Mouse (Mus musculus) layer of hippocampus, postnatal 10 days (tissue): ENCODE data around the gene Coq10b. TPM values are rescaled to one million over a fixed set of nuclear protein-coding genes. Genes with fewer than 3 reads are reported as not detected.
"Not testable (repeated sequence)": the region's sequence is repeated elsewhere in the genome, so short reads cannot be mapped to it uniquely, and the experiment has no call there.

Experiments used
- DNase-seq, 2 experiments: peaks; one replicate each; pipeline ENCODE4 v3.0.0; 2021; ENCODE audit warnings: low spot score in 2 of 2
- long read RNA-seq: library from polyadenylated mRNA; stranded (forward); transcript quantifications from one replicate; pipeline ENCODE4 v2.0.0, GENCODE M21; 2023
- total RNA-seq, 2 experiments: library from RNA; stranded (reverse); gene quantifications; 2 replicates each; pipeline ENCODE4 v1.2.3; 2021

Gene Coq10b
- 10 to 100 TPM; 19.8 to 22.8 TPM for total RNA-seq
- long read RNA-seq, transcript Coq10b-201 (5 exons, 1,733 nt): major isoform, 24 of 29 reads
- long read RNA-seq, partial matches to known transcripts: 2 of 29 reads
- long read RNA-seq, other reads (novel, unspliced or antisense): 1 of 29 reads

DNA sequence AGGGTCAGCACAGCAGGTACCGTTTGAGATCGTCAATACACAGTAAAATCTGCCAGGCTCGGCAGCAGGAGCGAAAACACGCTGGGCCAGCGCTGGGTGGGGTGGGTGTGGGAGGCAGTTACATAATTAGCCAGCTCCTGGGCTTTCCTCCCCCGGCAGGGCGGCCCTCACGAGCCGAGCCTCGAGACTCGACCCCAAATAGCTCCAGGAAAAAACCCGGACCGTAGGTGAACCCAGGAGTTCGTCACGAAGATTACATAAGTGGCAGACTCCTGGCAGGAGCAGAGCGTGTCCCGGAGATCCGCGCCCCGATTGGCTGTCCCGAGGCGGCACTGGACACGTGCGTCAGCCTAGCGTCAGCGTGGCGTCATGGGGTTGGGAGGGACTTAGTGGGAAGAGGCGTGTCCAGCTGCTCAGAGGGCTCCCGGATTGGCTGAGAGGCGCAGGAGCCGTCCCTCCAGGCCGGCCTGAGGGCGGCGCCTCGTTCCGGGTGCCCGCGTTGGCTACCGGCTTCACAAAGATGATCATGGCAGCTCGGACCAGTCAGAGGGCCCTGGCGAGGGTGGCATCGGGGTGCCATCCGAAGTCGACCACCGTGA lies at the start of gene Coq10b:
Gene Coq10b (plus strand): TSS at position 416 of the 599 bp plus-strand sequence.
- peak; percentile 97 to 99 for DNase-seq

DNA sequence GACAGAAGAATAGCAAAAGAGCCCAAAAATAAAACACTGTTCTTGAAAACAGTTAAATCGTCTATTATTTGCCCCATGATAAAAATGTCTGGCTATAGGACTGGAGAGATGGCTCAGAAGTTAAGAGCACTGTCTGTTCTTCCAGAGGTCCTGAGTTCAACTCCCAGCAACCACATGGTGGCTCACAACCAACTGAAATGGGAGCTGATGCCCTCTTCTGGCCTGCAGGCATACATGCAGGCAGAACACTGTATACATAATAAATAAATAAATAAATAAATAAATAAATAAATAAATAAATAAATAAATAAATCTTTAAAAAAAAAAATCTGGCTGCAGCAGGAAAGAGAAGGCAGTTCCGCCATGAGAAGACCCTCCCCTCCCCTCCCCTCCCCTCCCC lies 44.3 kb upstream of the Coq10b start:
- DNase-seq: not testable (repeated sequence)

DNA sequence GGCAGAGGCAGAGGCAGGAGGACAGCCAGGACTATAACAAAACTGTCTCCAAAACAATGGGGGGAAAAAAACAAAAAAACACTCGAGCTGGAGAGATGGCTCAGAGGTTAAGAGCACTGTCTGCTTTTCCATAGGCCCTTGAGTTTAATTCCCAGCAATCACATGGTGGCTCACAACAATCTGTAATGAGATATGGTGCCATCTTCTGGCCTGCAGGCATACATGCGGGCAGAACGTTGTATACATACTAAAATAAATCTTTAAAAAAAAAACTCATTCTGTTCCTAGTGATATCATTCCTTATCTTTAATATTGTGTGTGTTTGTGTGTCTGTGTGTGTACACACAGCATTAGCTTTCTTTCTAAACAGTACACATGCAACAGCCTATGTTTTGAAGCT lies 40.1 kb upstream of the Coq10b start:
- DNase-seq: no peak

DNA sequence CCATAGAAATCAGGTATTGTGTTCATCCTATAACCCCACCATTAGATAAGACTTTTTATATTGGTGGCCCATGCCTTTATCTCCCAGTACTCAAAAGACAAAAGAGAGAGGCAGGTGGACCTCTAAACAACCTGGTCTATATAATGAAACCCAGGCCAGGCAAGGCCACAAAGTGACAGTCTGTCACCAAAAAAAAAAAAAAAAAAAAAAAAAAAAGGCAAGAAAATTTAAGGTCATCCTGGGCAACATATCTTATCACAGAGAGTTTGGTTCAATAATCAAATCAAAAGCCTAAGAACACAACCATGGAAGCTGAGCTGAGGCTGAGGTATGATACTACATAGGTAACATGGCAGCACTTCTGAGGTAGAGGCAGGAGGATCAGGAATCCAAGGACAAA lies 30.7 kb upstream of the Coq10b start:
- no peak for DNase-seq

DNA sequence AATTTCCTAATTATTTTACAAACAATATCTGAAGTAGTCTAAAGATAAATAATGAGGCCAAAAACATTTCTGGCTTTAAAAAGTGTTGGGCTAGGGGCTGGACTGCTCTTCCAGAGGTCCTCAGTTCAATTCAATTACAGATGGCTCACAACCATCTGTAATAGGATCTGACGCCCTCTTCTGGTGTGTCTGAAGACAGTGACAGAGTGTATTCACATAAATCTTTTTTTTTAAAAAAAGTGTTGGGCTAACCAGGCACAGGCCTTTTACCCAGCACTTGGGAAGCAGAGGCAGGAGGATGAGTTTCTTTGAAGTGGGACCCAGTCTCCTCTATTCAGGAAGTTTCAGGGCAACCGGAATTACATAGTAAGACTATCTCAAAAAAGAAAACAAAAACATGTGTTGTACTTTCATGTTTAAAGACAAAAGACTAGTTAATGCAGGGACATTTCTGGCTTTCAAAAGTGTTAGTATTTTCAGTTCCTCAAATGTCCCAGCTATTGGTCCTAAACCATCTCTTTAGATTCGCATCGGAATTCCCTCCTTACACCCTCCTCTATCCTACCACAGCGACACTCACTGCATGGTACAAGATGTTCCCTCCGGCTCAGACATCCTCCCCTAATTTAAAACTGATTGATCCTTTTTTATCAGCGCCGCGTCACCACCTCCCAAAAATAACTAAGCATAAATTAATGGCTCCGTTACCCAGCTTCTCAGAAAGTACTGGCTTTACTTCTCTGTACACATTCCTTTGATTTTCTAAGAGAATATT lies 26.7 kb upstream of the Coq10b start:
- DNase-seq: peak in 1 of 2 experiments; percentile 6

DNA sequence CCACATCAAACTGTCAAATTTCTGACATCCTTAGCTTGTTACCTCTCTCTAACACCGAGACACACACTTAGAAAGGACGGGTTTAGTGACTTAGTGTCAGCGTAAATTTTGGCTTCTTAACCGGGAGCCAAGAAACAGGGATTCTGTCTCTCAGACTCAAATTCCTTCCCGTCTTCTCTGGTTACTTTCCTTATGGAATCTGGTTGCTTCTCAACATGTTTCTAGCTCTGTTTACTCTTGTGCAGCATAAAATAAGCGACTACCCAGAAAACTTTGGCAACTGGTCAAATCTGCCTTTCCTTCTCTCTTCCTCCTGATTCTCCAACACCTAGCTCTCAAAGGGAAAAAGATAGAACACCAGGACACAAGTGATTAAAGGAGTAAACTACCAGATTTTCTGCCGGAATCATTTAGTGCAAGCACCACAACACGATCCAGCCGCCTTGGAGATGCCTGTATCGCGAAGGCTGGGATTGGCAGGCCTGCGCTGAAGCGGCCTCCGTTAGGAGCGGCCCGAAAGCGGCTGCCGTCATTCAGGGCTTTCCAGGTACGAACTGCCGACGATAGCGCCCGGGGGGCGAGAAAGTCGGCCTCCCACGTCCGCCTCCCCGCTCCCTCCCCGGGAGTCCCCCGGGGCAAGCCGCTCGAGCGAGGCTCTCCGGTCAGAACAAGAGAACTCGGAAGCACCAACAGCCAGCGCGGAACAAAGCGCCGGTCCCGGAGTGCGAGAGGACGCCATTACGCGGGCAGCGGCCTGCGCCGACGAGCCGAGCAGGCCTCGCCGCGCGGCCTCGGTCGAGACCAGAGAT lies 25.9 kb upstream of the Coq10b start:
- DNase-seq: peak in 1 of 2 experiments; percentile 3

DNA sequence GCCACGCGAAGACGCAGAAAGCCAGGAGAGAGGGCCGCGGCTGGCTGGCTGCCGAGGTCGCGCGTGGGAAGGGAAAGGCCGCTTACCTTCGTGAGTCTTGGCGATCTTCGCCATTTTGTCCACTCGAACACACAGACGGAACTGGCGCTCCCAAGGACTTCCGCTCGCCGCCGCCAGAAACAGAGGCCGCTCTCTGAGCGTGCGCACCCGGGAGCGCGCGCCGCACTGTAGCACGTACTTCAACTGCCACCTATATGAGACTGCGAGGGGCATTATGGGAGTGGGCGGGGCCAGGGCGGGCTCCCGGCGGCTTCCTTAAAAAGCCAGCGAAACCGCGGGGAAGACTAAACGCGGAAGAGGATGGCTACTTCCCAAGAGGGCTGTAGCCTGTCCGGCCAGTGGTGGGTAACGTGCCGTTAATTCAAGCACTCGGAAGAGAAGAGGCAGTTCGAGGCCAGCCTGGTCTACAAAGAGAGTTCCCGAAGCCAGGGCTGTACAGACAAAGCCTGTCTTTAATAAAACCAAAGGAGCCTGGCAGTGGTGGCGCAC lies 25.2 kb upstream of the Coq10b start, which contains the start of gene Sf3b1:
Gene Sf3b1 (minus strand): TSS at position 229 of the 549 bp plus-strand sequence.
- DNase-seq: peak; percentile 90 to 93

DNA sequence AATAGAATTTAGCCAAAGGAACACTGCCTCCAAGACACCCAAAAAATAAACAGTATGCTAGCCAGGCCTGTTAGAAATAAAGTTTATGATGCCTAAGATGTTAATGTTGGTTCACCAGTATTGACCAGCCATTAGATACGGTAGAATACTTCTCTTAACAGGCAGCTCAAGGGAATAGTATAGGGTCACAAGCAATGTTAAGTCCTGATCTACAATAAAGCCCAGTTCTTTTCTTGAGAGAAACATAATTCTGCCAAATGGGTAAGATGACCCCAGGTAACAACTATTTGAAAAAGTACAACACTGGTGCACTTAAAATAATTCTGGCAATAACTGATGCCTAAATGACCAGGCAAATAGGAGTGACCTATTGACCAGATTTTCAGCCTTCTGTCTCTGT lies 24.6 kb upstream of the Coq10b start:
- no peak for DNase-seq

DNA sequence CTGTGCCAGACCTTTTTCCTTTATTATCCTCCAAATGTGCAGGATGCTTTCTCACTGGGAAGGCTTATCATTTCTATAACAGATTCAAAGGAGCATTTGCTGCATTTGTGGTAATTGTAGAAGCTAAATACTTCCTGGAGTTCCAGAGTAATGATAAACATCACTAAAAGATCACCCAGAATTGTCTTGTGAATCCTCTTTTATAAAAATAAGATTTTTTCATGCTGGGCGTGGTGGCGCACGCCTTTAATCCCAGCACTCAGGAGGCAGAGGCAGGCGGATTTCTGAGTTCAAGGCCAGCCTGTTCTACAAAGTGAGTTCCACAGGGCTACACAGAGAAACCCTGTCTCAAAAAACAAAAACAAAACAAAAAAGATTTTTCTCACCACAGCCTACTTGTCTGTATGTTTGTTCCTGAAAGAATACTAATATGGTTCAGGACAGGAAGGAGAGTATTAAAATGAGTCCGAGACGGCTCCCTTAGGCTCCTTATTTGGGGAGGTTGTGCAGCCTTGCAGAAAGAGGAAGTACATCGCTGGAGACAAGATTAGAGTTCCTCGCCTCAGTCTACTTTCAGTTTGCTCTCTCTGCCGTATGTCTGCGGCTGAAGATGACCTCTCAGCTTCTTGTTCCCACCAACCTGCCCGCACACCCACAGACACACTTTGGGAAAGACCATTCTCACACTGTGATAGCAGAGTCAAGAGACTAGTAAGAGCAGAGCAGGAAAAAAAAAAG lies 23.9 kb upstream of the Coq10b start:
- DNase-seq: peak; percentile 3 to 13

DNA sequence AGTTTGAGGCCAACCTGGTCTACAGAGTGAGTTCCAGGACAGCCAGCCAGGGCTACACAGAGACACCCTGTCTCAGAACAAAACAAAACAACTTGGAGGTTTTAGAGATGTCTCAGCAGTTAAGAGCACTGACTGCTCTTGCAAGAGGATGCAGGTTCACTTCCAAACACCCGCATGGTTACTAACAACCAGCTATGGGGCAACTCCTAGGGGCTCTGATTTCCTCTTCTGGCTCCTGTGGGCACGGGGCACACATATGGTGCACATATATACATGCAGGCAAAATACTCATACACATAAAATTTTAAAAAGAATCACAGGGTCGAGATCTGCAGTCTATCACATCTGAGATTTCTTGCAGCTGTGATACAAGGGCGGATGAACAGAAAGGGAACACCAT lies 23.1 kb upstream of the Coq10b start:
- no peak for DNase-seq

DNA sequence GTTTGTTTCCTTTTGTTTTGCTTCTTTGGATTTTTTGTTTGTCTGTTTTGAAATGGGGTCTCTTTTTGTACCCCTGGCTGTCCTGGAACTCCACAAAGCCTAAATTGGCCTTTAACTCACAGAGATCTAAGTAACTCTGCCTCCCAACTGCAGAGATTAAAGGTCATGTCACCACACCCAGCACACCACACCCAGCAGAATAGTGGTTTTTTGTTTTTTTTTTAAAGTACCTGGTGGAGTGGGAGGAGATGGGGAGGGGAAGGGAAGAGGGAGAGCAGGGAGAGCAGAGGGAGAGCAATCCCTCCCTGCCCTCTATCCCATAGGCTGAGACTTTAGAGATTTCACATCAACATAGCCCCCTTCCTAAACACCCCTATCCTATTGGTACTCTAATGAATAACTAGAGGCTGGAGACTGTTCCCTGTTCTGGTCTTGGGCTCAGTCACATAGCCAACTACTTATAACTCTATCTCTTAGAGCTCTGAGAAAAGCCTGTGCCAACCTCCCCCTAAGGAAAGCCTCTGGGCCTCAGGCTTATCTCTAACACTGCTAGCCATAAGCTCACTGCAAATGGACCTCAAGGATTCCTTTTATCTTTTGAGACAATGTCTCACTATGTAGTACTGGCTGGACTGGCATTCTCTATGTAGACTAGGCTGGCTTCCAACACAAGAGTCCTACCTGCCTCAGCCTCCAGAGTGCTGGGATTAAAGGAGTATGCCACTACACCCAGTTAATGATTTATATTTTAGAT lies 21.4 kb upstream of the Coq10b start:
- DNase-seq: no peak

DNA sequence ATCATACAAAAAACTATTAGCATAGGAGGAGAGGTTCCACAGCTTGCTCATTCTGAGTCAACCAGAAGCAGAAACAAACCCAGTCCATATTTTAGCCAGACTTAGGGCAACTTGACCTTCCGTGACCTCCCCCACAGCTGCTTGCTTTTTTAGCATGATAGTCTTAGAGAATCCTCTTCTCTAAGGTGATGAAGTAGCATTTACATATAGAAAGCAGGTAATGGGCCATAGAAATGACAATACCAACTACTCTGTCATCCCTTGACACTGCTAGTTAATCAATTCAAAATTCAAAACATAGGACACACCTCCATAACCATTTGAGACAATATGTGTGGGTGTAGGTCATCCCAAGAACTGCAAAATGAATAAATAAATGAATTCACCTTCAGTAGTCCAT lies 12.6 kb upstream of the Coq10b start:
- no peak for DNase-seq

DNA sequence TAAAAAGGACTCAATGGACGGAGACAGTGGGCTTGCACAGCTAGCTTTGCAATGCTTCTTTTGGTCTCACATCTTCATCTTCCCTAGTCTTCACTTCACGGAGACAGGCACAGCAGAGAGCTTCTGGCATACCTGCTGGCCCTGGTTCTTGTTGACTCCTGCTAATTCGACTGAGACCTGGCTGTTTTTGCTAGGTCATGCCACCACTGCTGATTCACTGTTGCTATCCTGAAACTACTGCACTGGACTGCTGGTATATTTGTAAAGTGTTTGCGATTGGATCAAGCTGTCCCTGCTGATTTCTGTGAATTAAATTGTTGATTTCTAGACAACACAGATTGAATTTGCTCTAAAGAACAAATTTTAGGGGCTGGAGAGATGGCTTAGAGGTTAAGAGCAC lies 10.9 kb upstream of the Coq10b start:
- DNase-seq: no peak

DNA sequence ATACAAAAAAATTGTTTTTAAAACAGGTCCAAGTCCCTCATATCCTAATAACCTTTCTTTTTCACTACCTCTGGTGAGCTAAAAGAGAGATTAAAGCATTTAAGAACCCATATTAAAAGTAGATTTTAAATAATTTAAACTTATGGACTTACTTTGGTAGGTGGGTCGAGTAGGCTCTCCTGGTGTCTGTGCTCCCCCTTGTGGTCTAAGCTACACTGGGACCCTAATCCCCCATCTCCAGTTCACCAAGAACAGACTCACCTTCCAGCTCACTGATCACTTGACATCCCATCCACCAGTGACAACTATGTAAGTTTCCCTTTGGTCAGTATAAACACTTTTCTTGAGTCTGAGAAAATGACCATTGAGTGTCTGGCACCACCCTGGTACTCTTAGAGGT lies 10.3 kb upstream of the Coq10b start:
- no peak for DNase-seq

DNA sequence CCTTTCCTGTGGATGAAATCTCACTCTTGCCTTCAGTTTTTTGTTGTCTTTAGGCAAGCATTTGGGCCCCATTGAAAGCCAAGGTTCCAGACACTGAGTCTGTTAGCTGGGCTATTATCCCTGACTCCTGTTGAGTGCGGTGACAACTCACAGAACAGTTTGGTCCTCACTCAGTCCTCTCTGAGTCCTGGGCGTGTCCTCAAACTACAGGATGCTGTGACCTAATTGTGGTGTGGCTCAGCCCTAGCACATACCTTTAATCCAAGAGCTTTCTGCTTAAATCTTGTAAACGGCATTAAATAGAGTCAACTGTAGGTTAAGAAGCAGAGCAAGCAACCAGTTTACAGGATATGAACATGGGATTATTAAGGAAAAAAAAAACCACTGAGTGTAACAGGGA lies 9.4 kb upstream of the Coq10b start:
- no peak for DNase-seq

DNA sequence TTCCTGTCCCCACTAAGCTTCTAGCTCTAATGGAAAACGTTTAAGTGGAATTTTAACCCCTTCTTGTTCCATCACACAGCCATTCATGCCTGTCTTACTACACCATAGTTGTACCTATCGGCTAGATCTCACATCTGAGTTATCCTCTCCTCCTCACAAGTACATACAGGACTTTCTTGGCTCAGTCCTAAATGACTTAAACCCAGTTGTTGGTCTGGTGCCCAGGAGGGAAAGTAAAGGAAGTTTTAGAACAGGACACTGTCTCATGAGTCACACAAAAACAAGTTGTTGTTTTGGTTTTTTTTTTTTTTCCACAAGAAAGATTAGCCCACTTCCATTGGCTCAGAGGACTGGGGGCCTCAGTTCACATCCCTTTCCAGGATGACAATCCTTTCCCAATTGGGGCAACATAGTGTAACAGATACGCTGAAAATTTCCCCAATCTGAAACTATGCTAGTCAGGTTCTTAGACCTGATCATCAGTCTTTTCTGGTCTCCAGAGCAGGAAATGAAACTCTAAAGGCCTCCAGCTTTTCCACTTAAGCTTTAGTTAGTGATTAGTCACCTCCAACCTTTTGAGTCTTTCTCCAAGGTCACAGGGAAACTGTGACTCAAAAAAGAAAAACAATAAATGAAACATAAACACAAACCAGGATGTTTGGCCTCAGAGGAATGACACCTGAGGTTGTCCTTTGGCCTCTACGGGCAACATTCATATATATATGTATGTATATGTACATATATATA lies 3.6 kb upstream of the Coq10b start:
- no peak for DNase-seq

DNA sequence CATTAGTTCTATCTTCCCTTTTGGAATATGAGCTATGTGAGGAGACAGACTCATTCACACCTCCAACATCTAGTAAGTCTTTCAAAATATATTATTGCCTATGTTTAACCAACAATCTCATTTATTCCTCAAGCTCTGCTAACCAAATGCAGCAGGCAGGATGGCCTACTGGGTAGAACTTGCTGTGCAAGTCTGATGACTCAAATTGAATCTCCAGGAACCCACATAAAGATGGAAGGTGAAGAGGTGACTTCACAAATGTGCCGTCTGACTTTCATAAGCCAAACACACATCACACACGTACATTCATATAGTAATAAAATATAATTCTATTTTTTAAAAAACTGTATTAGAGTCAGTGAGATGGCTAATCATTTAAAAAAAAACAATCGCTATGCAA lies 899 bp upstream of the Coq10b start:
- no peak for DNase-seq

DNA sequence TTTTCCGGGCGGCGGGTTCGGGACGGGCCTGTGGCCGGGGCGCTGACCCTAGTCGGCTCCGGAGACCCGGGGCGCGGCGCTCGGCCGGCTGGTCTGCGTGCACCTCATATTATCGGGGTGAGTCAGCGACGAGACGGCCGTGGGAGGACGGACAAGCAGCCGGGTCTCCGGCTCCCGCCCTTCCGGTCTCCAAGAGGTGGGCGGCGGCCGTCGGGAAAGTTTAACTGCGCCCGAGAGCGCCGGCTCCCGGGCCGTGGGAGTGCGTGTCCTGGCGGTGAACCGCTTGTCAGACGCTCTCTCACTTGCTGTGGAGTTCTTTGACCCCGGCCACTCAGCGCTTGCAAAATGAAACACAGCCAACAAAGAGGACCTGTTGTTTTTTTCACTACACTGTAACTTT lies 435 bp downstream of the Coq10b start:
- no peak for DNase-seq

DNA sequence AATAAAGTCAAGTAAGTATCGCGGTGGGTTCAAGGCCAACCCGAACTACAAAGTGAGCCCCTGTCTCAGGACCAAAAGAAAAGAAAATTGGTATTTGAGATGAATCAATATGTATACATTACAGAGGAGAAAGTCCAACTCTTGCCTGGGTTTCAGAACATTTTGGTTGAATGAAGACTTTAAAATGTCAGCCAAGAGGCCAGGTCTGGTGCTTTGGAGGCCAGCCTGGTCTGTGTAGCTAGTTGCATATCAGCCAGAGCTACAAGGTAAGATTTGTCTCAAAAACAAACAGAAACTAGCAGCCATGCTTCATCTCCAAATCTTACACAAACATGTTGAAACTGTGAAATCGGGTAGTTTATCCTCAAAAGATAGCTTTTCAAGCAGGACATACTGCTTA lies 1.0 kb downstream of the Coq10b start:
- DNase-seq: no peak
